Mouse (Mus musculus): ENCODE data around the gene Phb2.

Gene Phb2

GRCm38 (mm10) chr6:124689011-124689410 lies 23.1 kb upstream of the Phb2 start:
- in situ Hi-C loops (cut with MboI; ENCODE audit: low sequenced_read_pairs) = no loop called here

DNA sequence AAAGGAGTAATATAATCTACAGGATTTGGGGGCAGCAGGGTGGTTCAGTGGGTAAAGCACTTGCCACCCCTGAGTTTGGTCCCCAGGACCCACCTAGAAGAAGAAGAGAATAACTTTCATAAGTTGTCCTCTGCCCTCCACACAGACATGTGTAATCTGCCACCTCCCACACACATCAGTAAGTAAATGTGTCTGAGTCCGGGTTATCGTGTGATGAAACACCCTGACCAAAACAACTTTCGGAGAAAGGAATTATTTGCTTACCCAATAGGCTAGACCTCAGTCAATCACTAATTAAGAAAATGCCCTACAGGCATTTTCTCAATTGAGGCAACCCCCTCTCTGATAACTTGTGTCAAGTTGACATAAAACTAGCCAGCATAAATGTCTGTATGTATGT lies 21.6 kb upstream of the Phb2 start:
- in situ Hi-C loops (cut with MboI; ENCODE audit: low sequenced_read_pairs) = no loop called here

DNA sequence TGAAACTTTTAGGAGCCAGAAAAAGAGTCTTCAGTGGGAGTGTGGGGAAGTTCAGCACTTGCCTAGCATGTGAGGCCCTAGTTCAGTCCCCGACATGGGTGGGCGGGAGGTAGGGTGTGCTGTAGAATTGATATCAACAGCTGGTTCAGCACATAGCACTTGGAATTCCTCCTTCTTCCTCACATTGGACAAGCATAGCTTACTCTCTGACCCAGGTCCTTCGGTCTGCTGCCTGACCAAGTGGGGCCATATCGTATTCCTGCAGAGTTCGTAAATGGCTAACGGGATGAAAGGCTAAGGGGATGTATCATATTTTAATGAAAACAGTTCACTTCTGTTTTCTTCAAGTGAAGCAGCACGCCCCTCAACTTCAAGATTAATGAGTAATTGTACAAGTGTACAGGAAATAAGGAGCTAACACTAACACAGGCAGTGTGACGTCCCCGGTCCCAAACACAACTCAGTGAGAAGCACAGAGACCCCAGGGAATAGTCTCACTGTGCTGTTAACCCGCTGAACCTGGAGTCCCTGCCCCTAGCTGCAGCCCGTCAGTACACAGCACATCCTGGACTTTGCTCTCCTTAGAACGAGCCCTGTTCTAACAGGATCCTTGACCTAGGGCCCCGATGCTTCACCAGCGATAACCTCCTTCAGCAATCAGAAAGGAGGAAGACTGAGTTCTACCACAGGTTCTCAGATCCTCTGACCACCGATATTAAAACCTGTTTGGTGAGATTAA lies 18.7 kb upstream of the Phb2 start:
- in situ Hi-C loops (cut with MboI; ENCODE audit: low sequenced_read_pairs) = no loop called here

DNA sequence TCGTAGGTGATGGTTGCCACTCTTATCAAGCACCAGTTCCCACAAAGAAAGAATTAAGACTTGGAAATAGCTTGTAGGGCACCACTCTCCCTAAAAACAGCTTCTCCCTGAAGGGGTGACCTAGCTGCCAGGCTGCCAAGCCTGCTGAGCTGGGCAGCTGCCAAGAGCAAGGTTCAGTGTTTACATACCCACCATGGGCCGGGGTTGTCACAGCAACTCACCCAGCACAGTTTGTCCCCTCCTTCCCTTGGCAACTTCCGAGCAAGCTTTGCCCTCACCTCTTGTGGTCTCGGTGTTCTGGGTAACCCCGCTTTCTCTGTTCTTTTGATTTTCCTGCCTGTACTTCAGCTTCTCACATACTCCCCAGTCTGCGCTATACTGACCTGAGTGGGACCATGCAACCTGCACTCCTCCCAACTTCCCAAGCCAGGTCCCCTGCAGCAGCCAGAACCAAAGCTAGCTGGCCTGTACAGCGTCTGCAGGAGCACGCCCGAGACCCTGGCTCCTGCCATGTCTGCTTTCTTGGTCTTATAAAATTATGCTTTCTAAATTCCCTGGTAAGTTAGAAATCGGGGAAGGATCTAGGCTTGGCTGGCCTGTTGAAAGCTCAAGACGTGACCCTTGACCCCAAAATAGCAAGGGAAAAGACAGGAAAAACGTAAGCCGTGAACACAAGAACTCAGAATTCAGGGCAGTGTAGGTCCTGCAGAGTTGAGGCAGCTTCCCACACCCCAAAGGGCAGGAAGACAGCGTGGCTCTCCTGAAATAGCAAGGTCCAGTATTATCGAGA lies 17.8 kb upstream of the Phb2 start:
- in situ Hi-C loops (cut with MboI; ENCODE audit: low sequenced_read_pairs) = no loop called here

DNA sequence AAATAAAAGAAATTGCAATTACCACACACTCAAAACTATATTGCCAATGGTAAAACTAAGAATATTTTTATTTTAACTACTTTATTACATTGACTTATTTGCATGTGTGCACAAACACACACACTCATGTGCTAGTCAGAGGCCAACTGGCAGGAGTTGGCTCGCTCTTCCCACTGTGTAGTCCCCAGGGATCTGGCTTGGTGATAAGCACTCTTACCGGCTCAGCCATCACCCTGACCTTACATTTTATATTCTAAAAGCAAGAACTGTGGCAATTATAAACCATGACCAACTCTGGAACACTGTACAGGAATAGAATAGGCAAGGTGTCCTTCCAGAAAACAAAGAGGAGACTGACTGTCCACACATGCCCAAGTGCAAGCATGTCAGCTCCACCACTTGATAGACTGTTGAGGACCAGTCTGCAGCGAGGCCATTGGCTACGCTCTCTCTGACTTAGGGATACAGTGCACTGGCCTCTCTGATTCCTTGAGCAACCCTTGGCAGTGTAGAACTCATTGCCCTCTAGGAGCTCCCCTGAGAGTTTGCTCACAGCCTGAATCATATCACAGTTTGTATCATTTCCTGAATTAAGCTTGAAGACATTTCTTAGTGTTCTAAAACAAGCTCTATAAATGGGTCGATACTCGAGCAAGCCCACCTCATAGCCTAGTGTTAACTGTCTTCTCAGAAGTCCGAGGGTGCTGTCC lies 15.5 kb upstream of the Phb2 start:
- in situ Hi-C loops (cut with MboI; ENCODE audit: low sequenced_read_pairs) = no loop called here

DNA sequence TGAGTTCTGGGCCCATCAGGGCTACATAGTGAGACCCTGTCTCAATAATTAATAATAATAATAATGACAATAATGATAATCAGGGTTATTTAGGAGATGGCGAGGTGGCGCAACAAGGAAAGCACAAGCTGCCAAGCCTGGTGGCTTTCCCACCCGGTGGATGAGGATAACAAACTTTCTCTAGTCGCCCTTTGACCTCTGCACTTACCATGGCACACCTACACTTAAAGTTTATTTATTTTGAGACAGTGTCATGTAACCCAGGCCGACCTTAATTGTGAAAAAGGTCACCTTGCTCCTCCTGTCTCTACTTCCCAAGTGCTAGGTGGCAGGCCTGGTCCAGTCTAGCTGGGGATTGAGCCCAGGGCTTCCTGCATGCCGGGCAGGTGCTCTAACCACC lies 13.4 kb upstream of the Phb2 start:
- in situ Hi-C loops (cut with MboI; ENCODE audit: low sequenced_read_pairs) = no loop called here

GRCm38 (mm10) chr6:124699366-124699765 lies 12.8 kb upstream of the Phb2 start:
- in situ Hi-C loops (cut with MboI; ENCODE audit: low sequenced_read_pairs) = no loop called here

DNA sequence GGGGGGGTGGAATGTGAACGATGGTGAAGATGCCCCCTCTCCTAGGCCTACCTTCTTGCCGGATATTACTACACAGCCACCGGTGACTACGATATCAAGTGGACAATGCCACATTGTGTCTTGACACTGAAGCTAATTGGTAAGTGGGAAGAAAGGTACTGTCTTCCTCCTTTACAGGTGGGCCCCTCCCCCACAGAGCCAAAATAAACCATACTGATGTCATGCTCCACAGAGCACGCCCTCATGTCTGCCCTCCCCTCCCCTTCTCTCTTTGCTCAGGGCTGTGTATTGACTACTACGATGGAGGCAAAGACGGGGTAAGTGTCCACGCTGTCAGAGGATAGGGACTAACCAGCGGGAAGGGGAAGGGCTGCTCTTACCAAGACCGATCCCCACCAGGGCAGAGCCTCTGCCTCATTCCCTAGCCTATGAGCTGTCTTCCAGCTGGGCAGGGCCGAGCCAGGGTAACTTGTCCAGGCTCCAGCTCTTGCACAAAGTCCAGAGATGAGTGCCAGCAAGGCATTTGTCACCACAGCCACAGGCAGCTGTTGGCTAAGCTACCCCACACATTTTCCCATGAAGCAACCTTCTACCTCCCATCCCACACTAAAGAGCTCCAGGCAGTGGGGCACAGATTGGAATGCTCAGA lies 12.1 kb upstream of the Phb2 start:
- in situ Hi-C loops (cut with MboI; ENCODE audit: low sequenced_read_pairs) = no loop called here

GRCm38 (mm10) chr6:124701338-124701737 lies 10.8 kb upstream of the Phb2 start:
- in situ Hi-C loops (cut with MboI; ENCODE audit: low sequenced_read_pairs) = no loop called here

- in situ Hi-C loops (cut with MboI; ENCODE audit: low sequenced_read_pairs) = no loop called here
Observed at GRCm38 (mm10) chr6:124702102-124702783, 9.9 kb upstream of the Phb2 start.

DNA sequence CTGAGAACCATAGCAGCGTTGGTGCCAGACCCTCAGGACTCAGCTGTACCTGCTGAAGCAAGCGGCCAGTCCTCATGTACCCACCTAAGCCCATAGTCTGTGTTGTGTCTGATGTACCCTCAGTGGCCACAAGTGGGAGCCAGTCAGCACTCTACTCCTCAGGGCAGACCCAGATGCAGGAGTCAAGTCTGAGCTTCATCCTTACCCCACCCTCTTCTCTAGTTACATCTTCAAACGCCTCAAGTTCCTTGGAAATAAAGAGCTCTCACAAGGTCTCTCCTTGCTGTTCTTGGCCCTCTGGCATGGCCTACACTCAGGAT lies 9.4 kb upstream of the Phb2 start:
- in situ Hi-C loops (cut with MboI; ENCODE audit: low sequenced_read_pairs) = no loop called here

DNA sequence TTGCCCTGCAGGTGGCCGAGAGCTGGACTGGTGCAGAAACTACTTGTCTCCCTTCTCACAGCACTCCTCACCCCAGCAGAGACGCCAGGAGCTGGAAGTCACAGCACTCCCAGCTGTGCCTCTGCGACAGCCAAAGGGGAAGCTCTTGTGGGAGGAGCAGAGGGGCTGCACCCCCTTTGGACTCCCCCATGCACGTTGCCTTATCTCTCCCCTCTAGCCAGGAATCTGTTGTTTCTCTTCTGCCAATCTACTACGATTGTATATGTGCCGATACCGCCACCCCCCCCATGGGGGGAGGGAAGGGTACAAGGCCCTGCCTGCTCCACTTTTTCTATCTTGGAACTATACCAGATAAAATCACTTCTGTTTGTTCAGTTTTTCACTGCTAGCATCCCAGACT lies 8.3 kb upstream of the Phb2 start:
- in situ Hi-C loops (cut with MboI; ENCODE audit: low sequenced_read_pairs) = no loop called here

- in situ Hi-C loops (cut with MboI; ENCODE audit: low sequenced_read_pairs) = no loop called here
Observed at GRCm38 (mm10) chr6:124704417-124704816, 7.7 kb upstream of the Phb2 start.

DNA sequence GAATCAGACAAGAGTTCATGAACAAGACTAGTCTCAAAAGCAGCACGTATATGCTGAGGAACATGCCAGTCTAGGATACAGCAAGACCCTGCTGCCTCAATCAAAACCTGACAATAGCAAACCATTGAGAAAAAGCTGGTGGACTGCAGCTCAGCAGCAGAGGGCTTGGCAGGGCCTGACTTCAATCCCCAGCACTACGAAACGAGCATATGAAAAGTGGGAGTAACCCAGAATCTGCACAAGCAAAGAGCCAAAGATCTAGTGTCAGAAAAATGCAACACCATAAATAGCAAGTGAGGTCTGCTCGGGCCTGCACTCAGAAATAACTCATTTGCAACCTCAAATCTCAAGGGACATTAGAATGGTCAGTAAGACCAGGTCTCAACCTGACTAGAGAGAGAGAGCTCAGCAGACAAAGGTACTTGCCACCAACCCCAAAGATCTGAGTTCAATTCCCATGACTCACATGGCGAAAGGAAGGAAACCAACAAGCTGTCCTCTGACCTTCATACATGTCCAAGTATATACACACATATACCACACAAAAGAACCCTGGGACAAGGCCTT lies 6.0 kb upstream of the Phb2 start:
- in situ Hi-C loops (cut with MboI; ENCODE audit: low sequenced_read_pairs) = no loop called here

- in situ Hi-C loops (cut with MboI; ENCODE audit: low sequenced_read_pairs) = no loop called here
Observed at GRCm38 (mm10) chr6:124708289-124708889, 3.7 kb upstream of the Phb2 start.

DNA sequence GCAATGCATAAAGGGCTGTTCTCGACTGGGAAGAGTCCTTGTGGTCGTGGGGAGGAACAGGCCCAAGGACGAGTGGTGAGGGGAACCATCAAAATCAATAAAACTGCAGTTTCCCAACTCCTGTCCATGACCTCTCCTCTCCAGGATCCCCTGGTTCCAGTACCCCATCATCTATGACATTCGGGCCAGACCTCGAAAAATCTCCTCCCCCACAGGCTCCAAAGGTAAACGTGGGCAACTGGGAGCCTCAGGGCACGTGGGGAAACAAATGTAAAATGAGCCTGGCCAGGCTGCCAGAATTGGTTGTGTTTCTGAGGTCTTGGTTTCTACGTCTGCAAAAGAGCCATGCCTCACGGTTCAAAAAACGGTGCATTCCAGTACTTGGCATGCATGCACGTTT lies 782 bp downstream of the Phb2 start:
- in situ Hi-C loops (cut with MboI; ENCODE audit: low sequenced_read_pairs) = no loop called here

- in situ Hi-C loops (cut with MboI; ENCODE audit: low sequenced_read_pairs) = no loop called here
Observed at GRCm38 (mm10) chr6:124716864-124717490, 4.8 kb downstream of the Phb2 start.

GRCm38 (mm10) chr6:124717968-124718367 lies 5.8 kb downstream of the Phb2 start:
- in situ Hi-C loops (cut with MboI; ENCODE audit: low sequenced_read_pairs) = no loop called here

- in situ Hi-C loops (cut with MboI; ENCODE audit: low sequenced_read_pairs) = no loop called here
Observed at GRCm38 (mm10) chr6:124718703-124719102, 6.6 kb downstream of the Phb2 start.

Measured in CH12F3 (cell line).